Mouse (Mus musculus) lung, postnatal 0 days (tissue): ENCODE measurements around the gene Tent5b. TPM values are rescaled to one million over a fixed set of nuclear protein-coding genes. Genes with fewer than 3 reads are reported as not detected.

ENCODE experiments used
- ATAC-seq: fragments of 200-750 bp; cut with Nextera tagmentation; 2 replicates; pipeline ENCODE4 v1.8.0; 2017; ENCODE audit warnings: moderate library complexity
- DNase-seq: peaks from one replicate; pipeline ENCODE4 v3.0.0-alpha.2; 2016; ENCODE audit warnings: low spot score
- H3K27ac ChIP-seq: fragments of 300-500 bp; sonication (generic); 2 replicates; pipeline ENCODE4 v1.5.1; 2014; ENCODE audit warnings: antibody characterized with exemption, mild to moderate bottlenecking, low read length, mixed read lengths
- H3K27me3 ChIP-seq: fragments of 300-500 bp; sonication (generic); replicated peaks from 2 replicates; pipeline ENCODE4 v1.6.1; 2014; ENCODE audit warnings: low read length, mixed read lengths; ENCODE audit not compliant: insufficient read depth
- H3K36me3 ChIP-seq: fragments of 300-500 bp; sonication (generic); 2 replicates; pipeline ENCODE4 v1.6.1; 2014; ENCODE audit warnings: low read length, mixed read lengths; ENCODE audit not compliant: insufficient read depth
- H3K4me1 ChIP-seq: fragments of 300-500 bp; sonication (generic); 2 replicates; pipeline ENCODE4 v1.6.1; 2014; ENCODE audit warnings: antibody characterized with exemption, low read depth, low read length, mixed read lengths; ENCODE audit not compliant: insufficient read depth
- H3K4me2 ChIP-seq: fragments of 300-500 bp; sonication (generic); replicated peaks from 2 replicates; pipeline ENCODE4 v1.6.1; 2014; ENCODE audit warnings: low read depth, mild to moderate bottlenecking, low read length, moderate library complexity, mixed read lengths
- H3K4me3 ChIP-seq: fragments of 300-500 bp; sonication (generic); 2 replicates; pipeline ENCODE4 v1.5.1; 2014; ENCODE audit warnings: low read depth, low read length
- H3K9ac ChIP-seq: fragments of 300-500 bp; sonication (generic); replicated peaks from 2 replicates; pipeline ENCODE4 v1.6.1; 2014; ENCODE audit warnings: low read depth, mild to moderate bottlenecking
- H3K9me3 ChIP-seq: fragments of 300-500 bp; sonication (generic); 2 replicates; pipeline ENCODE4 v1.6.1; 2016; ENCODE audit warnings: low read length, mixed read lengths
- CTCF ChIP-seq: IDR thresholded peaks from 2 replicates; pipeline ENCODE4 v1.5.1; 2016; ENCODE audit warnings: antibody characterized with exemption, mild to moderate bottlenecking
- EP300 ChIP-seq: IDR thresholded peaks from 2 replicates; pipeline ENCODE4 v1.6.1; 2016; ENCODE audit warnings: antibody characterized with exemption, mild to moderate bottlenecking, control low read depth
- WGBS: fragments of 180-500 bp; shearing (Covaris S2); extraction: QIAGEN DNeasy Blood & Tissue Kit; methylation state at CpG from one replicate; pipeline ENCODE4 v1.1.7; 2014; 5-methylcytosine and 5-hydroxymethylcytosine counted together
- polyA plus RNA-seq: library from polyadenylated mRNA; unstranded; fragments of >200 nt; fragmentation: Nextera tagmentation; extraction: Ambion mirVana; gene quantifications from 2 replicates; pipeline ENCODE4 v1.2.1, GENCODE M21; 2015

Gene Tent5b
- polyA plus RNA-seq, 1 experiment from 2014 or later = 19.1 TPM

DNA sequence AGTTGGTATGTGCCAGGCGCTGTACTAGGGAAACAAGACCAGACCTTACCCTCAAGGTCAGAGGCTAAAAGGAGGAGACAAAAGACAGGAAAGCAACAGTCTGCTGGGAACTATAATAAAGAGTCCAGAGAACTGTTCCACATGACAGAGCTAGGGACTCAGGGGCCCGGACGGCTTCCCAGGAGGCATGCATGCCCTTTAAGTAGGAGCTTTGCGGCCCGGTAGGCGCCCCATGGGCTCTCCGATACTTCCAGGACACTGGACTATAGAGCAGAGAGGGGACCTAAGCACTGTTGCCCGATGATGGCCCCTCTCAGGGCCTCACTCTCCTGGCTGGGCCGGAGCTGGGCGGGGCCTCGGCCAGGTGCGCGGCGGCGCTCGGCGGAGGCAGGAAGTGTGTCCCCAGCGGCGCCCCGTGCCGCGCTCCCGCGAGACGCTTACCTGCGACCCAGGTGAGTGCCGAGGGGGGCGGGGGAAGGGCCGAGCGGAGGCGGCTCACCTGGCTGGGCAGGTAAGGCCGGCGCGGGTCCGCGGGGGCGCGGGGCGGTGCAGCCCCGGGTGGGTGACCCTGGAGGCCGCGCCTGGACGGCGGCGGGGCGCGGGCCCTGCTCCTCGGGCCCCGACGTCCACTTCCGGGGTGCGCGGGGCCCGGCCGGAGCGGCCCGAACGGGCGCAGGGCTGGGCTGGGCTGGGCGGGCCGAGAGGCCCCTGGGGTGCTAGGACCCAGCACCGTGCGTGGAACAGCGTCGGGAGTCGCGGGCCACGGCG lies 38.9 kb downstream of the Tent5b start, which contains the start of gene Kdf1:
TSS of gene Kdf1 (plus strand) at position 363 of the 768 bp plus-strand sequence.
- ATAC-seq (peak; percentile 97), DNase-seq (peak; percentile 84)
- peak within 1 kb of the TSS; percentile 54 for H3K4me3 ChIP-seq
- no peaks in the 10 kb centered on the region for H3K36me3 ChIP-seq
- H3K4me1 ChIP-seq = no peaks in the 10 kb centered on the region
- TF ChIP-seq EP300 = no peak
- TF ChIP-seq CTCF = no peak
- H3K4me2 ChIP-seq = peak within 1 kb of the TSS; percentile 48
- WGBS = 2% methylated on average over 46 of the region's 69 CpGs
- H3K27ac ChIP-seq = peak within 1 kb of the TSS; percentile 73
- H3K9ac ChIP-seq = peak within 1 kb of the TSS; percentile 60
- no peaks in the 10 kb centered on the region for H3K9me3 ChIP-seq
- H3K27me3 ChIP-seq = peaks cover 12% of the 10 kb centered on the region

DNA sequence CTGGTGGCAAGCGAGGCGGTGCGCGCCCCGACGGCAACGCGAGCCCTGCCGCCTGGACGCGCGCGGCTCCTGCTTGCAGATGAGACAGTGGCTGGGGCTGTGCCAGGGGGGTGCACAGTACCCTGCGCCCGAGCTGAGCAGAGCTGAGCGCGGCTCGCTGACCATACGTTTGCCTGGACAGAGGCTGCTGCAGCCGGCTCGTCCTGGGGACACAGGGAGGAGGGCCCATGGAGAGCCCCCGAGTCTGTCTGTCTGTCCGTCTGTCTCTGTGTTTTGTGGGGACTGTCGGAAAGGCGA lies 39.4 kb downstream of the Tent5b start:
- H3K9ac ChIP-seq = peak overlapping the region; percentile 60
- 4% methylated on average over 25 of the region's 25 CpGs for WGBS
- no peak for TF ChIP-seq CTCF
- no peak for TF ChIP-seq EP300
- H3K4me3 ChIP-seq = peak overlapping the region; percentile 54
- H3K4me1 ChIP-seq = no peaks in the 10 kb centered on the region
- DNase-seq (peak; percentile 37), ATAC-seq (no peak; the same call in 1 of the 2 replicates)
- peak overlapping the region; percentile 73 for H3K27ac ChIP-seq
- H3K9me3 ChIP-seq = no peaks in the 10 kb centered on the region
- peak overlapping the region; percentile 48 for H3K4me2 ChIP-seq
- H3K36me3 ChIP-seq = no peaks in the 10 kb centered on the region
- peaks cover 12% of the 10 kb centered on the region for H3K27me3 ChIP-seq

DNA sequence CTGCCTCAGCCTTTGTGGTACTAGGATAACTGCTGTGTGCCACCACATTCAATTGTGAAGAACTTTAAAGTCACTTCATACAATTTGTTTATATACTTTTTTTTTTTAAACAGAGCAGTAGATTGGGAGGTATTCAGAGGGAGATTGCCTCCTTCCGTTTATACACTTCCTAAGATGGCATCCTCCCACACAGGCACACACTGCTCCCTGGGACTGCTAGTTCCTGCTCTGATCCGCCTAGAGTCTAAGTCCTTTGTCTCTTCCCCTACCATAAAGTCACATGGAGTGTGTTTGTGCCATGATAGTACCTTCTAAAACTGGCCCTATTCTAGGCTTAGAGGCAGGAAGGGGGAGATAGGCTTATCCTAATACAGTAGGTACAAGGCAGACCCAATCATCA lies 41.6 kb downstream of the Tent5b start:
- TF ChIP-seq CTCF = no peak
- no peak for TF ChIP-seq EP300
- no peaks in the 10 kb centered on the region for H3K4me1 ChIP-seq
- DNase-seq = no peak
- no peaks in the 10 kb centered on the region for H3K36me3 ChIP-seq
- no peak overlapping the region for H3K27ac ChIP-seq
- no peak overlapping the region for H3K4me3 ChIP-seq
- no peak for ATAC-seq
- H3K4me2 ChIP-seq = no peak overlapping the region
- no peak overlapping the region for H3K9ac ChIP-seq
- H3K9me3 ChIP-seq = no peaks in the 10 kb centered on the region
- 28% methylated on average over 2 of the region's 2 CpGs for WGBS
- H3K27me3 ChIP-seq = peaks cover 12% of the 10 kb centered on the region

DNA sequence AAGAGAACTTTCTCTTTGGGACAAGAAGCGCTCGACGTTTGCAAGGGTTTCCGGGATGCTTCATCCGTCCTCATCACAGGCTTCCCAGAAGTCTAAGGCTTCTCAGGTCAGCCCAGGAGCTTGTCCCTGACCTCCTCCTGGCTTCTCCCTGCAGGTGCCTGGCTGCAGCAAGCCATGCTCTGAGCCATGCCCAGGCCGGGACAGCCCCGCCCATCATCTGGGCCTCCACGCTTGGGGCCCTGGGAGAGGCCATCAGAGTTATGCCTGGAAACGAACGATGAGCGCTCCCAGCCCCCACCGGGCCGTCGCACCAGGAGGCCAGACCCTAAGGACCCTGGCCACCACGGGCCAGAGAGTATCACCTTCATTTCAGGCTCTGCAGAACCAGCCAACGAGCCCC lies 47.9 kb downstream of the Tent5b start:
- Histone ChIP-seq H3K4me3 (no peak overlapping the region), H3K27ac (no peak overlapping the region), H3K27me3 (no peaks in the 10 kb centered on the region), H3K36me3 (peaks cover 14% of the 10 kb centered on the region), H3K9ac (no peak overlapping the region), H3K4me1 (no peaks in the 10 kb centered on the region), H3K4me2 (no peak overlapping the region), H3K9me3 (no peaks in the 10 kb centered on the region)
- TF ChIP-seq CTCF = no peak
- TF ChIP-seq EP300 = no peak
- DNase-seq (no peak), ATAC-seq (no peak)
- WGBS = 59% methylated on average over 16 of the region's 16 CpGs

DNA sequence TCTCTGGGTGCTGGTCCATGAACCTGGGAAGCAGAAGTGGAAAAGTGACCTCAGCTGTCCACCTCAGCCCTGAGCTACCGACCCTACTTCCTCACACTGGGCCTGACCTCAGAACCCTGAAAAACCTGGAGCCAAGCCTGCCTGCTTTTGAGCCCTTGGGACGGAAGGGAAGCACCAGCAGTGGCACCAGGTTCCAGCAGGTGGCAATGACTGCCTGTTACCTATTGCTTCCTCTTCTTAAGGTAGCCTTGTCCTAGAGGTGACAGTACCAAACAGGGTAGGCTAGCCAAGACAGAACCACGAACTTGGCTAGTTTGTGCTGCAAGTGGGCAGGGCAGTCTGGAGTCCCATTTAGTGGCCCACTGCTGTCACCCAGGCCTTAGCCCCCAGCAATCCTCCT lies 52.8 kb downstream of the Tent5b start:
- Histone ChIP-seq H3K36me3 (peaks cover 28% of the 10 kb centered on the region), H3K27ac (no peak overlapping the region), H3K4me2 (no peak overlapping the region), H3K27me3 (no peaks in the 10 kb centered on the region), H3K4me1 (no peaks in the 10 kb centered on the region), H3K9me3 (no peaks in the 10 kb centered on the region), H3K9ac (no peak overlapping the region), H3K4me3 (no peak overlapping the region)
- ATAC-seq = no peak
- no peak for TF ChIP-seq CTCF
- TF ChIP-seq EP300 = no peak
- no peak for DNase-seq
- WGBS = 63% methylated on average over 3 of the region's 3 CpGs

DNA sequence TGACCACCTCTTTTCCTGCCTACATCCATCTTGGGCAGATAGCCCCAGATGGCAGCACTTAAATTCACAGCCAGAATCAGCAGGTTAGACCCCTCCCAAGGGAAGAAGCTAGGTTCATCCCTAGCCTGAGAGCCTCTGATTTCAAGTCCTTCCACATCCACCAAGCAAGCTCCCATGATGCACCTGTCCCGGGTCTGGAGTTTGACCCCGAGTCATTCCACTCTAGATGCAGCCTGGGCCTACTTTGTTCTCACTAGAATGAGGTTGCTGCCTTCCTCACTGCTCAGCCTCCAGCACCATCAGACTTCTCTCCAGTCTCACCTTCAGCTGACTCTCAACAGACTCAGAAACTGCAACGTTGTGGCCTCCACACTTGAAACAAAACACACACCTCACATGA lies 56.1 kb downstream of the Tent5b start:
- ATAC-seq = no peak
- Histone ChIP-seq H3K27me3 (no peaks in the 10 kb centered on the region), H3K9ac (no peak overlapping the region), H3K9me3 (no peaks in the 10 kb centered on the region), H3K4me2 (no peak overlapping the region), H3K4me3 (no peak overlapping the region), H3K4me1 (no peaks in the 10 kb centered on the region), H3K27ac (no peak overlapping the region), H3K36me3 (peaks cover 24% of the 10 kb centered on the region)
- DNase-seq = no peak
- no peak for TF ChIP-seq CTCF
- no peak for TF ChIP-seq EP300
- 82% methylated on average over 3 of the region's 3 CpGs for WGBS

DNA sequence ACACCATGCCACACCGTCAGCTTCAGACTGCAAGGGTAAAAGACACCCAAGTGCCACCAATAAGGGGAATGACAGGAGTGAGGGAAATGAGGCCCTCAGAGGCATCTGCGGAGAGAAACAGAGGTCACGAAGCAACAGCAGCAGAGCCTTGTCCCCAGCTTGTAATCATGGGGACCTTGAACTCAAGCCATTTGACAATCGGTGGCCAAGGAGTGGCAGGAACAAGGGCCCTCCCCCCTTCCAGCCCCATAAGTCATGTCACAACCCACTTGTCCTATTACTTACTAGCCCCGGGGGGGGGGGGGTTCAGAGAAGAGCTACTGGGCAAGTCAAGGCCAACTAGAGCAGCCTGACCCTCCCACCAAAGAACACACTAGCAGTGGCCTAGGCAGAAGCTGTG lies 56.7 kb downstream of the Tent5b start:
- 90% methylated on average over 4 of the region's 5 CpGs for WGBS
- Histone ChIP-seq H3K27ac (no peak overlapping the region), H3K4me3 (no peak overlapping the region), H3K9me3 (no peaks in the 10 kb centered on the region), H3K4me2 (no peak overlapping the region), H3K4me1 (no peaks in the 10 kb centered on the region), H3K27me3 (no peaks in the 10 kb centered on the region), H3K9ac (no peak overlapping the region), H3K36me3 (peaks cover 24% of the 10 kb centered on the region)
- ATAC-seq (no peak), DNase-seq (no peak)
- no peak for TF ChIP-seq EP300
- TF ChIP-seq CTCF = no peak

Other genes starting within 250 kb of the Tent5b start
- 7.8 and 18.7 TPM in 2 replicates for gene Map3k6, start 239.3 kb upstream of the Tent5b start, polyA plus RNA-seq
- gene Sytl1, start 217.0 kb upstream of the Tent5b start, polyA plus RNA-seq = 3.1 and 3.3 TPM in 2 replicates
- 47.2 and 58.1 TPM in 2 replicates for gene Tmem222, start 202.3 kb upstream of the Tent5b start, polyA plus RNA-seq
- 9.2 and 9.9 TPM in 2 replicates for gene Wdtc1, start 126.7 kb upstream of the Tent5b start, polyA plus RNA-seq
- 5.4 and 6.0 TPM in 2 replicates for gene Slc9a1, start 110.4 kb upstream of the Tent5b start, polyA plus RNA-seq
- 1.1 and 1.4 TPM in 2 replicates for gene Trnp1, start 18.4 kb downstream of the Tent5b start, polyA plus RNA-seq
- 24.8 TPM in 2 replicates for gene Kdf1, start 38.8 kb downstream of the Tent5b start, polyA plus RNA-seq
- 130 and 154 TPM in 2 replicates for gene Nudc, start 65.9 kb downstream of the Tent5b start, polyA plus RNA-seq
- gene Nr0b2, start 73.2 kb downstream of the Tent5b start, polyA plus RNA-seq = 0.37 and 0.39 TPM in 2 replicates
- 6.7 and 7.1 TPM in 2 replicates for gene Gpatch3, start 94.6 kb downstream of the Tent5b start, polyA plus RNA-seq
- 15.8 and 17.6 TPM in 2 replicates for gene Gpn2, start 104.2 kb downstream of the Tent5b start, polyA plus RNA-seq
- 23.7 and 32.4 TPM in 2 replicates for gene Sfn, start 122.0 kb downstream of the Tent5b start, polyA plus RNA-seq
- 5.8 and 9.4 TPM in 2 replicates for gene Zdhhc18, start 170.0 kb downstream of the Tent5b start, polyA plus RNA-seq
- gene Pigv, start 192.5 kb downstream of the Tent5b start, polyA plus RNA-seq = 17.3 and 17.8 TPM in 2 replicates